ENCODE assay signal across 9 mouse cellular contexts in the genomic region with DNA sequence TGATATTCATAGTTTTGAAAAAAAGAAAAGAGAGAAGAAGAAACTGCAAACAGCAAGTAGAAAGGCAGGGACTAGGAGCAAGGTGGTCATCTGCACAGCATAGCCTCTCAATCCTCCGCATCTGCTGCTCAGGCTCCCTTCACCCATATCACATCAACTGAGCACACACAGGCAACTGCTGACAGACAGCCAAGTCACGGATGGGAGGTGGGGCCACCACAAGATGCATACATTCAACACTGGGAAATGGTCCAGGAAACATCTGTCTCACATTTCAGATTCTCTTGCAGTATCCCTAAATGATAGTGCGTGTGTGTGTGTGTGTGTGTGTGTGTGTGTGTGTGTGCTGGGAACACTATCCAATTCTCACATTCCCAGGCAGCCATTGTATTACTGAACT.
DNase-seq lines count a peak whose midpoint lies in the region; ATAC-seq and TF ChIP-seq lines count a peak whose summit lies in the region.
"Had no signal": no experiment of that assay in that cellular context is flagged by ENCODE, and none has a peak within 500 bp of the region (broad histone marks: within the 10 kb centered on the region; RNA-seq: fewer than 3 reads in every experiment).

No protein-coding gene starts in this region.

- H3K9ac ChIP-seq in forebrain, embryonic 11.5 days (ENCODE audit: low read length), result no peak overlapping the region
- H3K9ac ChIP-seq in lung, postnatal 0 days (replicated peaks; ENCODE audit: low read depth), result no peak overlapping the region
- no peak overlapping the region for H3K9ac ChIP-seq in intestine, embryonic 16.5 days (ENCODE audit: low read depth, low read length)
- H3K9ac ChIP-seq in stomach, embryonic 15.5 days, result no peak overlapping the region

- no peak for ATAC-seq in forebrain, embryonic 11.5 days (replicated peaks; ENCODE audit: low FRiP score)
- ATAC-seq in lung, postnatal 0 days, result no peak
- peak; percentile 70 for ATAC-seq in intestine, embryonic 16.5 days
- ATAC-seq in stomach, embryonic 15.5 days (ENCODE audit: insufficient read depth, low FRiP score, low read depth), result peak; percentile 77; the same call in 1 of the 2 replicates

- no peak overlapping the region for H3K4me3 ChIP-seq in forebrain, embryonic 10.5 days
- H3K4me3 ChIP-seq in forebrain, embryonic 11.5 days (ENCODE audit: low read depth, low read length), result no peak overlapping the region
- no peak overlapping the region for H3K4me3 ChIP-seq in lung, postnatal 0 days (ENCODE audit: low read depth, low read length)
- H3K4me3 ChIP-seq in intestine, embryonic 16.5 days (ENCODE audit: low read length), result no peak overlapping the region
- no peak overlapping the region for H3K4me3 ChIP-seq in stomach, embryonic 15.5 days (replicated peaks)
- H3K4me3 ChIP-seq: left cerebral cortex, adult 2 months had no signal

- H3K4me1 ChIP-seq in forebrain, embryonic 10.5 days, result peaks cover 76% of the 10 kb centered on the region
- H3K4me1 ChIP-seq in forebrain, embryonic 11.5 days (replicated peaks; ENCODE audit: control insufficient read depth, insufficient read depth, low read length), result peaks cover 46% of the 10 kb centered on the region
- peaks cover 21% of the 10 kb centered on the region for H3K4me1 ChIP-seq in lung, postnatal 0 days (ENCODE audit: insufficient read depth, low read depth, low read length)
- peaks cover 47% of the 10 kb centered on the region for H3K4me1 ChIP-seq in intestine, embryonic 16.5 days (ENCODE audit: control insufficient read depth, insufficient read depth, low read length)
- peaks cover 52% of the 10 kb centered on the region for H3K4me1 ChIP-seq in stomach, embryonic 15.5 days

- H3K36me3 ChIP-seq in forebrain, embryonic 10.5 days (replicated peaks), result peaks cover 20% of the 10 kb centered on the region
- H3K36me3 ChIP-seq in forebrain, embryonic 11.5 days (ENCODE audit: control insufficient read depth, insufficient read depth, low read length), result peaks cover 4% of the 10 kb centered on the region; the same call in 1 of the 2 replicates
- H3K36me3 ChIP-seq in lung, postnatal 0 days (ENCODE audit: insufficient read depth, low read length), result 0 out of 2 replicates have a peak, but pooled peaks cover 6% of the 10 kb centered on the region
- H3K36me3 ChIP-seq in intestine, embryonic 16.5 days (ENCODE audit: control insufficient read depth, insufficient read depth, low read length), result peaks cover 3% of the 10 kb centered on the region; the same call in 1 of the 2 replicates
- H3K36me3 ChIP-seq in stomach, embryonic 15.5 days, result 0 out of 2 replicates have a peak, but pooled peaks cover 3% of the 10 kb centered on the region

- no peak overlapping the region for H3K4me2 ChIP-seq in forebrain, embryonic 11.5 days (ENCODE audit: low read depth, low read length, severe bottlenecking)
- no peak overlapping the region for H3K4me2 ChIP-seq in lung, postnatal 0 days (replicated peaks; ENCODE audit: low read depth, low read length)
- no peak overlapping the region for H3K4me2 ChIP-seq in intestine, embryonic 16.5 days (ENCODE audit: low read depth, low read length)
- H3K4me2 ChIP-seq in stomach, embryonic 15.5 days, result 0 out of 2 replicates have a peak overlapping the region, but pooled peaks have one; percentile 11

- no peak for TF ChIP-seq EP300 in lung, postnatal 0 days (IDR thresholded peaks at IDR 0.05)

- no peak for DNase-seq in forebrain, embryonic 10.5 days (ENCODE audit: extremely low spot score, low spot score)
- no peak for DNase-seq in forebrain, embryonic 11.5 days (ENCODE audit: low spot score)
- peak; percentile 39 for DNase-seq in lung, postnatal 0 days (ENCODE audit: low spot score)
- DNase-seq in lung, postnatal 36 days, result no peak
- no peak for DNase-seq in layer of hippocampus, adult 11-12 months (ENCODE audit: low spot score)
- DNase-seq in retina, postnatal 1 day, result no peak

- no peaks in the 10 kb centered on the region for H3K9me3 ChIP-seq in forebrain, embryonic 10.5 days
- no peaks in the 10 kb centered on the region for H3K9me3 ChIP-seq in forebrain, embryonic 11.5 days (ENCODE audit: control insufficient read depth, low read length)
- H3K9me3 ChIP-seq in lung, postnatal 0 days (ENCODE audit: low read length), result no peaks in the 10 kb centered on the region
- no peaks in the 10 kb centered on the region for H3K9me3 ChIP-seq in intestine, embryonic 16.5 days (ENCODE audit: control insufficient read depth, low read length)
- no peaks in the 10 kb centered on the region for H3K9me3 ChIP-seq in stomach, embryonic 15.5 days

- no peaks in the 10 kb centered on the region for H3K27me3 ChIP-seq in forebrain, embryonic 10.5 days (ENCODE audit: poor library complexity, severe bottlenecking)
- H3K27me3 ChIP-seq in forebrain, embryonic 11.5 days (ENCODE audit: control insufficient read depth, insufficient read depth, low read length), result no peaks in the 10 kb centered on the region
- no peaks in the 10 kb centered on the region for H3K27me3 ChIP-seq in lung, postnatal 0 days (replicated peaks; ENCODE audit: insufficient read depth, low read length)
- H3K27me3 ChIP-seq in intestine, embryonic 16.5 days (replicated peaks; ENCODE audit: control insufficient read depth, insufficient read depth, low read length), result no peaks in the 10 kb centered on the region
- no peaks in the 10 kb centered on the region for H3K27me3 ChIP-seq in stomach, embryonic 15.5 days (replicated peaks)

- peak overlapping the region; percentile 89 for H3K27ac ChIP-seq in forebrain, embryonic 10.5 days
- H3K27ac ChIP-seq in forebrain, embryonic 11.5 days (ENCODE audit: low read depth, low read length), result no peak overlapping the region
- H3K27ac ChIP-seq in lung, postnatal 0 days (ENCODE audit: low read length), result no peak overlapping the region
- H3K27ac ChIP-seq in intestine, embryonic 16.5 days (ENCODE audit: low read length), result peak overlapping the region; percentile 72
- H3K27ac ChIP-seq in stomach, embryonic 15.5 days, result peak overlapping the region; percentile 95

- WGBS in forebrain, embryonic 10.5 days, result 49% methylated on average over 3 of the region's 3 CpGs
- 56% methylated on average over 3 of the region's 3 CpGs for WGBS in forebrain, embryonic 11.5 days
- WGBS in lung, postnatal 0 days, result 18% methylated on average over 3 of the region's 3 CpGs
- WGBS in intestine, embryonic 16.5 days, result 21% methylated on average over 3 of the region's 3 CpGs
- 19% methylated on average over 3 of the region's 3 CpGs for WGBS in stomach, embryonic 15.5 days

- TF ChIP-seq CTCF in lung, postnatal 0 days (IDR thresholded peaks at IDR 0.05), result no peak

Comparison
In these comparisons a context has a peak if more than half of its experiments do, and no peak if none do; other contexts are left out.
1. H3K27ac ChIP-seq: peak in forebrain, embryonic 10.5 days (single experiment), intestine, embryonic 16.5 days (single experiment) and stomach, embryonic 15.5 days (single experiment); none in forebrain, embryonic 11.5 days (single experiment) and lung, postnatal 0 days (single experiment).
2. ATAC-seq: peak in intestine, embryonic 16.5 days (single experiment) and stomach, embryonic 15.5 days (single experiment); none in forebrain, embryonic 11.5 days (single experiment) and lung, postnatal 0 days (single experiment).